Mouse (Mus musculus) heart, adult 9 months (tissue): ENCODE measurements around the gene OR5BS1P.
"Not testable (repeated sequence)": the region's sequence is repeated elsewhere in the genome, so short reads cannot be mapped to it uniquely, and the experiment has no call there.

ENCODE experiments used
- DNase-seq, 2 experiments: peaks; one replicate each; pipeline ENCODE4 v3.0.0; 2022; ENCODE audit warnings: low spot score in 2 of 2

The OR5BS1P gene

DNA sequence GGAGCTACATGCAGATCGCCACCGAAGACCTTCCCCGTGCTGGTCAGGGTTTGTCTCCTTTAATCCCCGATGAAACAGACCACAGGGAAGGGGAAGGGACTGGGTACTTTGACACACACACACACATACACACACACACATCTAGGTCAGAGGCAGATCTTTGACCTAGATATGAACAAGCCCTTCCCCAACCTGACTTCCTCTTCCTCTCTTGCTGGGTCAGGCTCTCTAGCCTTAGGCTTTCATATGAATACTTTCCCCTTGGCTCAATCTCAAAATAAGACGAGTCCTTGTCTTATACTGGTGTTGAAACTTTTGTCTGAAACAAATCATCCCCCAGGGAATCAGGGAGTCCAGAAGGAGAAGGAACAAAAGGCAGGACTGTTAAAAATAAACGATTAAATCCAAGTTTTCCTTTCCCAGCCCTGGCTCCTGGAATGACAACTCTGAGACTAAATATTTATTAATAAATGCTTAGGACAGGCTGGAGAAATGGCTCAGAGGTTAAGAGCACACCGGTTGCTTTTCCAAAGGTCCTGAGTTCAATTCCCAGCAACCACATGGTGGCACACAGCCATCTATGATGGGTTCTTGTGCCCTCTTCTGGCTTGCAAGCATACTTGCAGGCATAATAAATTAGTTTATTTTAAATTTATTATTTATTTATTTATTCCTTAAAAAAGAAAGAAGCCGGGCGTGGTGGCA, 36.7 kb downstream of the OR5BS1P start:
- DNase-seq = peak in 1 of 2 experiments; percentile 36

DNA sequence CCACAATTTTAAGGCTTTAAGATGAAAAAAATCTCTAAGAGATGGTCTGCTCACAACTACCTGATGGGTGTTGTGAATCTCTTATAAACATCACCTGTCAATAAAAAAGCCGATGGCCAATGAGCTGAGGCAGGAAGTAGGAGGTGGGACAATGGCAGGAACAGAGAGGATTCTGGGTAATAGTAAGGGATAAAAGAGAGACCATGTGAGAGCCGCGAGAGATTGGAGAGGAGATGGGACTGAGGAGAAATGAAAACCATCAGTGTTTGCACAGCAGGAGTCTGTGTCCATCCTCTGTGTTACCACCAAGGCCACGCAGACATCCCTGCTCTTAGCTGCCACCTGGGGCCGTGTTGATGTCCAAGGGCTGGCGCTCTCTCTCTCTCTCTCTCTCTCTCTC, 37.6 kb downstream of the OR5BS1P start:
- no peak for DNase-seq

DNA sequence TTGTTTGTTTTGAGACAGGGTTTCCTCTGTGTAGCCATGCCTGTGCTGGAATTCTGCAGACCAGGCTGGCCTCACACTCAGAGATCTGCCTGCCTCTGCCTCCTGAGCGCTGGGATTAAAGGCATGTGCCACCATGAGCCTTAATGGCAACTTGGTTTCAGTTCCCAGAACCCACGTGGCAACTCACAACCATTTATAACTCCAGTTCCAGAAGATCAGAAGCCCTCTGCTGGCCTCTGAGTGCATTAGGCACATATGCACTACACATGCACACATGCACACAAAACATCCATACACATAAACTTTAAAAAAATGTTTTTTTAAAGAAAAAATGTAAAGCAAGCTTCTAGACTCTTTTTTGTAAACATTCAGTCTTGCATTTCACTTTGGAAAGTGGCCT, 39.7 kb downstream of the OR5BS1P start:
- DNase-seq = no peak

DNA sequence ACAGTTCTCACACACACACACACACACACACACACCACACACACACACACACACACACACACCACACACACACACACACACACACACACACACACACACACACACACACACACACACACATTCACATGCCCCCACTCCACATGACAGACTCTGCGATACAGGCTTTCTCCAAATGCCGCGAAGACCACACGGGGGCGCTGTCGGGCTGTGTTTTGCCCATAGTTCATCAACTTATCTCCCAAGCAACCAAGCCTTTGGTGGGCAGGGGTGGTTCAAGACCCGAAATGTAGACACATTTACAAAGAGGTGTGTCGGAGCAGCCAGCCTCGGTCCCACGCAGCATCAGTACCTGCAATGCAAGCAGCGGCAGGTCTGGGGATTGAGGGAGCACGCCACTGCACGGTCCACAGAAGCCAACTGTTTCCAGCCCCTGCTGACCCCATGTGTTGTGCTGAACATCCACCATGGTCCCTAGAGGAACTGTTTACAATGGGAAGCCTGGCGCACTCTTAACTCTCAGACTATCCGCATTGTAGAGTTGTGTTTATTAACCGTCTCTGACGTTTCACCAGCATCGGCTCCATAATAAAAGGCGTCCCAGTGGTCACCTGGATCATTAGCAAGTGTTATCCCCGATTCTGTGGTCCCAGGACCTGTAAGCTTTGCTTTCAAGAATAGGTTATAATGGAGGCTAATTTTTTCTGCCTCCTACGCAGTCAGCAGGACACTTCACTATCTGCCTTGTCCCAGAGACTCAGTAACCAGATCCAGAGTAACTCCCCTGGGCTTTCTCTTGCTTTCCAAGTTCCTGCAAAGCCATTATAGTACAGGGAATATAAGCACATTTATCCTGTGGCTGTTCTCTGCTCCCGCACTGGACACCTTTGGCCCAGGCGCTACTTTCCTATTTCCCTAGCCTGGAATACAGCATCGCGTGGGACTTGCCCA, 41.0 kb downstream of the OR5BS1P start:
- peak; percentile 49 to 63 for DNase-seq

DNA sequence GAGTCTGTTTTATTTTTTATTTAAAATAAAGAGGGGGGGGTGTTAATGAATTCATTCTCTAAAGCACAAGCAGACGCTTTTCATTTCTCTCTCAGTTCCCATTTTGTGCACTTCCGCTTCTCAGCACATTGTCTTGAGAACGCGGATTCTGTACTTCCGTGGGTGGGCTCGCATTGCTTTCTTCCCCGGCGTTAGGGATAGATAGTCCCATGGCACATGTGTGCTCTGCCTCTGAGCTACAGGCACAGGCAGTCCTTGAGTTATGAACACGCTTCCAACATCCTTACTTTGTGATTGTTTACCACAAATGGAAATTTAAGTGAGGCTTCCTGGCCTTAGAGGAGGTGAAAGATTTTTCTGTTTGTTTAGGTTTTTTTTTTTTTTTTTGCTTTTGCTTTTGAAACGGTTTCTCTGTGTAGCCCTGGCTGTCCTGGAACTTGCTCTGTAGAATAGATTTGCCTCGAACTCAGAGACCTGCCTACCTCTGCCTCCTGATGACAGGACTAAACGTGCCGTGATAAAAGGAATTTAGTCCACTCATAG, 41.8 kb downstream of the OR5BS1P start:
- DNase-seq = peak; percentile 46 to 55

DNA sequence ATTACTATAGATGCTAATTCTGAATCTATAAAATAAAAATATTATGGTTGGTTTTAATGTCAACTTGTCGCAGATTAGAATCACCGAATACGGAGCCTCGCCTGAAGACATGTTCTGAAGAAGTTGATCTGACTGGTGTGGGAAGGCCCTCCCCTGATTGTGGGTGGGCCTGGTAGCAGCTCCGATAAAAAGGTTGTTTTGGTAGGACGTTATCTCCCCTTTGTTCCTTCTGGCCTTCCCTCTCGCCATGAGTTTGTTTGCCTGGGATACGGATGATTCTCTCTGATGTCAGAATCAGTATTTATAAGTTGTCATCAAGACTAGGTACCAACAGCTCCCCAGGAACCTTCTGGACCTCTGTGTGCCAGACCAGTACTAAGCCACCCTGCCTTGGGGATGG, 42.5 kb downstream of the OR5BS1P start:
- peak in 1 of 2 experiments; percentile 43 for DNase-seq

DNA sequence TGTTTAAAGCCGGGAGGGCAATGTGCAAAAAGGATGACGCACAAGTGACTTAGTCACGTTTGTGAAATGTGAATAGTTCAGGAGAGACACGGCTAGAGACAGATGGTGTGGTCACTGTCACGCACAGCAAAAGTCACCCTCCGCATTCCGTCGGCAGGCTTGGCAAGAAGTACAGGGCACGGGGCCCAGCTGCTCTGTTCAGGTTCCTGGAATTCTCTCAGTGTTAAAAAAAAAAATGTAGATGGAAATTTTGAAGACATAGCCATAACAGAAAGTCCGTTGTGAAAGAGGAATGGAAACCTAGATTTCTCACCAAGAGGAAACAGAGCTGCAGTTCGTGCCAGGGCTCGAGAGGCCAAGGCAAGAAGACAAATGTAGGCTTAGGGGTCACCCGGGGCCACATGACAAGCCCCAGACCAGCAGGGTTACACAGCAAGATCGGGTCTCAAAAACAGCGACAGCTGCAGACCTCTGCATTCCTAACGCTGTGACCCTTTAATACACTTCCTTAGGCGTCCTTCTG, 43.2 kb downstream of the OR5BS1P start:
- DNase-seq = peak; percentile 72 to 73

DNA sequence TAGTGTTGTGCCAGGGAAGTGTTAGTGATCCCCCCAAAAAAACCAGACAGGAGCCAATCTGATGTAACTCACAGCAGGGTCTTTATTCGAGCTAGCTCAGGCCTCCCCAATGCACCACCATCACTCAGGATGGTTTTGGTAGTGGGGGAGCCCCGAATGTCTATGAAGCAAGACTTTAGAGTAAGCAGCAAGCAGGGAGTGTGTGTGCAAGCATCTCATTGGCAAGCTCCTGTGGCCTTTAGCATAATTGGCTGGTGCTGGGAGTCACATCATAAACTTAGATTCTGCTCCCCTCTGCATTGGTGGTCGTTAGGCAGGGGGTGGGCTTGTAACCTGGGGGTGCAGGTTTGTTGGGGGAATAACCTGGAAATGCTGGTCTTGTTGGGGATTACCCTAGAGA, 44.0 kb downstream of the OR5BS1P start:
- not testable (repeated sequence) for DNase-seq

DNA sequence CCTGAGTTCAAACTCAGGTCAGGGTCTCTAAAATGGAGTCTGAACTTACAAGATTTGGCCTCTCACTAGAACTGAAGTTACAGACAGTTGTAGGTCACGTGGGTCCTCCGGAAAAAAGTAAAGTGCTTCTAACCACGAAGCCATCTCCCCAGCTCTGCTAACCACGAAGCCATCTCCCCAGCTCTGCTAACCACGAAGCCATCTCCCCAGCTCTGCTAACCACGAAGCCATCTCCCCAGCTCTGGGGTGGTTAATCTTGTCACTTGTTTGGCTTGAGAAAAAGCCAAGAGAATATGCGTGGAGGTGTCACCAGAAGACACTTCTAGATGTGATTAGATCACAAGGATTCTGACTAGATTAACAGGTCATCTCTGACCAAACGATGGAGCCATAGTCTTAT, 44.5 kb downstream of the OR5BS1P start:
- no peak for DNase-seq

DNA sequence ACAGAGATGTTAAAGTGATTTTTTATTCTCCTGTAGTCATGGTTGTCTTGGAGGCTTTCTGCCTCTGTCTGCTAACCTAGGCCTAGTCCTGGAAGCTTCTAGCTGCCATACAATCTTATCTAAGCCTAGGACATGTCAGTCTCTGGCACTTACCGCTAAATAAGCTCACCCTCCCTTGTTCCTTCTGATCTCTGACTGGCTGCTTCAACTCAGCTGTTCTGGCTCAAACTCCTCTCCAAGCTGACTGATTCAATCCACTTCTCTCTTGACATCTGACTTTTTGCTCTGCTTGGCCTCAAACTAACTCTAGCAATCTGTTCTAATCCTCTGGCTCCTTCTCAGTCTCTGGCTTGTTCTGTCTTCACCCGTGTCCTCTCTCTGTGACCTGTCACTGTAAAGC, 45.1 kb downstream of the OR5BS1P start:
- DNase-seq = not testable (repeated sequence)

DNA sequence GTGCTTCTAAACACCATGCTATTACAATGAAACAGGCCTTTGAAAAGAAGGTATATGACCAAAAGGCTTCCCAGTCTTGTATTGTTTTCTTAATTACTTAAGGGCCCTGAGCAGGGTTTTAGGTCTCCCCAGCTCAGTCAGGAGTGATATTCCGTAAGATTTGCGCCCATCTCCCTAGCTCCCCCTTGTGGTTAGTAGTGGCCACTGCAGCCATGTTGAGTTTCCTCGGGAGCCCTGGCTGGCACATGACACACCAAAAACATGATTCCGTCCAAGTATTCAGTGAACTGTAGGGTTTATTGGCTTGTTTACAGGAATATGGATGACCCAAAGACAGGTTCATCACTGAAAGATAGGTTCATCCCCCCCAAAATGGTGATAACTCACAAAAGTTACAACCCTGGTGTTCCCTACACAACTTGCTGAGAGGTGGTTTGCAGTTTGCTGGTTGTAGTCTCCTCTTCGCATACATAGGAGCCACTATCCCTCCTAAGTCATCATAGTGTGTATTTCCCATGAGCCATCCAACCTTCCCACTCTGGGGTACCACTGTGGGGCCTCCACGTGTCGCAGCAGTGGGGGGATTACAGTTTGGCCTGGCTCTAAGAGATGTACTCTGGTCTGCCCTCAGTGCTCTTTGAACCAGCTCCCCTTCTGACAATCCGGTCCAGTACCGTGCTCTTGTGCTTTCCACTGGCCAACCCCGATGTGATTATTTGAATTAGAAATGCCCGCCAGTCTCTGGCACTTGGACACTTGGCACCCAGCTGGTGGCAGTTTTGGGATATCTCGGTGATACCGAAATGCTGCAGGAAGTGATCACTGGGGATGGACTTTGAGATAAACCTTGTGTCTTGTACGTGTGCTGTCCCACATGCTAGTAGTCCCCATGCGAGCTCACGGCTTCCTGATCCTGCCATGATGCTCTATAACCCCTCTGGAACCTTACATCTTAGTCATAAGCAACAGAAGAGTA, 48.0 kb downstream of the OR5BS1P start:
- DNase-seq = peak; percentile 56 to 64

DNA sequence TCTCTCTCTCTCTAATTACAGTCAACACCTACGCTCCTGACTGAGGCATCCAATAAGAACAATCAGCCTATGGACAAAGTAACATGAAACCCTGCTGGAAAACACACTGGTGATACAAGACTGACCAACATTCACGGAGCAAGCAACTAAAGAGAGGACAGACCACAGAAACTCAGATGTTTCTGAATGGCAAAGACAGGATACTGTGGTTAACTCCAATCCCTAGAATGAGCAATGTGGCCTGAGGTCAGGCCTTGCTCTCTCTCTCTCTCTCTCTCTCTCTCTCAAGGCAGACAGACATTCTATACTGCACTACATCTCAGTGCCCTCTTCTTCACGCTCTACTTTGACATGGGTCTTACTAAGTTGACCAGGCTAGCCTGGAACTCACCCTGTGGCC, 51.5 kb downstream of the OR5BS1P start:
- DNase-seq = no peak

DNA sequence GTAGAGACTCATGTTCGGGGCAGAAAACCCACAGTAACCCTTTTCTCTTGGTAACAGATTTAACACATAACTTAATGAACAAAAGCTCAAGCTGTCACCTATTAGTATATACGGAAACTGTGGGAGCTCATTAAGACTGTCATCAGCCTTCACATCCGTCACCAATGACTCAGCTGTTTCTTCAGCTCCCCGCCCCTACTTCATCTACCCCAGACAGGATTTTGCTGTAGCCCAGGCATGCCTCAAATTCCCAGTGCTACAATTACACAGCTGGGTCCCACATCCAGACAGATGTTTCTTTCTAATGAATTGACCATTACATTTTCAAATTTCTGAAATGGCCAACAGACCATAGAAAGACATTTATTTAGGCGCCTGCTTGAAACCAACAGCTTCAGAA, 56.4 kb downstream of the OR5BS1P start:
- DNase-seq = no peak

DNA sequence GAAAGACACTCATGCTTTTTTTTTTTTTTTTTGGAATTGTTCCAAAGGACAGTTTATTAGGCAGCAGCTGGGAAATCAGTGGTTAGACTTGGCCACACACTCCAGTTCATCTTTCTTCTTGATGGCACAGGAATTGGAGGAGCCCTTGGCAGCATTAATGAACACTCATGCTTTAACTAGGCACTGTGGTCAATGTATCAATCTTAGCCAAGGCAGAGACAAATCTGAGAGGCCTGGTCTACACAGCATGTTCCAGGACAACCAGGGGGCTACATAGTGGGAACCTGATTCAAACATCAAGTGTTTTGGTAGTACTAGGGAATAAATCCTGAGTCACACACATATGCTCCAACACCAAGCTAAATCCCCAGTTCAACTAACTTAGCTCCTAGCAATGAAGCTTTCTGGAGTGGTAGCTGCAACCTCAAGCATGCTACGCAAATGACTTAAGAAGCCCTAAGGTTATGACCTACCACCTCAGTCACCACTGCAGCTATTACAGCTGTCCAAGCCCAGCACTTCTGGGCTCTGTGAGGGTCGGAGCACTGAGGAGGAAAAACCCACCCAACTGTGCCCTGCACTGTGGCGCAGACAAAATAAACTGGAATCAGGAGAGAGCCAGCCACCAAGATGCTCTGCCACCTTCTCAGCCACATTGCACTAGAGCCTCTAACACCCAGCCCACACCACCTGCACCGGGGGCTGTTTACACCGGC, 57.5 kb downstream of the OR5BS1P start:
- no peak for DNase-seq

DNA sequence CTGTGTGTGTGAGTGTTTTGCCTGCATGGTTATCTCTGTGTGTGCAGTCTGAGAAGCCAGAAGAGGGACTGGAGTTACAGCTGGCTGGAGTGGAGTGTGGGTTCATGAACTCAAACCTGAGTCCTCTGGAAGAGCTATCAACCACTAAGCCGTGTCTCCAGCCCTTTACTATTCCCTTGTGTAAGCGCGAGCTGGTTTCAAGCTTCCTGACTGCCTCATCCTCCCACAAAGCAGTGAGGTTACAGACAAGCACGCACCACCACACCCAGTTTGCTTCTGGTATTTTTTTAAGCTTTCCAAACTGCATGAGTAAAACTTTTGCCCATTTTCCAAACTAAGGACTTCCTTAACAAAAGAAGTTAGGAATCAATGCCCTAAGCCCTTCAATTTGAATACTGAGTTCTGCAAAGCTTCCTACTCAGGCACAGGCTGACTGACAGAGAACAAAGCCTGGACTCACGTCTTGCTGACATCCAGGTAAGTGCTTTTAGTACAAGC, 58.4 kb downstream of the OR5BS1P start:
- DNase-seq = no peak
